Mouse (Mus musculus): ENCODE results near the gene Srd5a1. TPM values are rescaled to one million over a fixed set of nuclear protein-coding genes. Genes with fewer than 3 reads are reported as not detected.

The Srd5a1 gene
- polyA plus RNA-seq, 1 experiment from 2014 or later = 8.4 TPM

Other genes with a start within 250 kb of the Srd5a1 start
- gene Nsun2, start 77.7 kb downstream of the Srd5a1 start, polyA plus RNA-seq (2015; fragmentation: Nextera tagmentation; extraction: Ambion mirVana) = 126 and 131 TPM in 2 replicates
- gene Tent4a, start 76.8 kb downstream of the Srd5a1 start, polyA plus RNA-seq (2015; fragmentation: Nextera tagmentation; extraction: Ambion mirVana) = 3.7 and 5.4 TPM in 2 replicates
- gene Ube2ql1, start 128.4 kb upstream of the Srd5a1 start, polyA plus RNA-seq (2015; fragmentation: Nextera tagmentation; extraction: Ambion mirVana) = 0.18 and 0.26 TPM in 2 replicates
- gene Med10, start 191.0 kb upstream of the Srd5a1 start, polyA plus RNA-seq (2015; fragmentation: Nextera tagmentation; extraction: Ambion mirVana) = 207 and 234 TPM in 2 replicates